Mouse (Mus musculus): ENCODE measurements around the gene Wdr48.
A peak's percentile ranks its signal among the peaks of the same experiment; 100 is the strongest.

DNA sequence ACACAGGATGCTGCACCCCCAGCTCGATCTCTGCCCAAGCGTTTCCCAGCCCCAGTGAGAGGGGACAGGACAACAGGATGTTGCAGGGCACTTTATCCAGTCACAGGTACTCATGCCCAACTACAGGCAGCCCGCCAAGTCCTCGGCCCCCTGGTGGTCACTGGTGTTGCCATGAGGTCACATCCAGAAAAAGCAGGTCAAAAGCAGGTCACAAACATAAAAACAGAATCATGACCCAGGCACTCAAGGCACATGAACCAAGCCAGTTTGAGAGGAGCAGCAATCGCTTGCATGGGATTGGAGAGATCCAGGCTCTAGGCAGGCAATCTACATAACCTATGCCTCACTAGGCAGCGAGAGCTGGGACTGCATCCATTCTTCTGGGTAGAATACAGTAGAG, 75.5 kb downstream of the Wdr48 start:
- TF ChIP-seq CTCF (IDR thresholded peaks at IDR 0.05) (peak; percentile 75), EP300 (IDR thresholded peaks at IDR 0.05) (no peak)
